Mouse (Mus musculus): ENCODE data around the gene Zgpat.

Zgpat gene

DNA sequence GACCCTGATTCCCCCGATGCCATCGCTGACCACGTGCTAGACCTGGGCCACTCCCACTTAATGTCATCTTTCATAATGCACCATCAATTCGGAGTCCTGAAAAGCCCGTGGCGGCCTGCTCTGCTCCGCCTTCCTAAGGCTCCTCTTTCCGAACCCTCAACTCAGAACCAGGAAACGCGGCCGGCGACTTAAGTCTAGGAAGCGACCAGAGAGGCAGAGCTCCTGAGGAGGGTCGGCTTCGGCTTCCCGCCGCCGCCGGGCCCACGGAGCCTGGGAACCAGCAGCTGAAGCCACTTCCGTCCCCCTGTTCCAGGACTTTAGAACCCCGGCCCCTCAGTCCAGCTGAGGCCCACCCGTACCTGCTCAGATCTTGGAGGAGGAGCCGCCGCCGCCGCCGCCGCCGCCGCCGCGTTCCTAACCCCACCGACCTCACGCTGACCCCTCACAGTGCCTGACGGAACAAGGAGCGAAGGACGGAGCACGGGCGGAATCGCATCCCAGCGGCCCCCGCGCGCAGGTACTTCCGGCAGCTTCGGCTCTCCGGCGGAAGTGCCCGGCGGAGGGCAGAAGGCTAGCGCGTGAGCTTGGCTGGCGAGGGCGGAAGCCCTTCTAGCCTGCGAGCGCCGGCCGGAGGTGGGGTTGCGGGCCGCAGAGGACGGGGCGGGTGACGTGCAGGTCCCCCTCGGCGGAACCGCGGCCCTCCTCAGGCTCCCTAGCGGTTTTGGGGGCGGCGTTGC is at the start of gene Zgpat, which contains the start of gene Arfrp1:
Zgpat (plus strand) TSS at position 69 of the 737 bp plus-strand sequence.
Arfrp1 (minus strand) TSS at position 545 of the 737 bp plus-strand sequence.
- DNase-seq (ENCODE audit: low spot score) = peak; percentile 70

GRCm38 (mm10) chr2:181319248-181320102 is 45.3 kb upstream of the Zgpat start, which contains the start of gene Rtel1:
Gene Rtel1, plus strand, starts transcription at chr2:181319739.
- DNase-seq (ENCODE audit: low spot score) = peak; percentile 77

- no peak for DNase-seq (ENCODE audit: low spot score)
Observed at GRCm38 (mm10) chr2:181320103-181320499, 44.6 kb upstream of the Zgpat start.

DNA sequence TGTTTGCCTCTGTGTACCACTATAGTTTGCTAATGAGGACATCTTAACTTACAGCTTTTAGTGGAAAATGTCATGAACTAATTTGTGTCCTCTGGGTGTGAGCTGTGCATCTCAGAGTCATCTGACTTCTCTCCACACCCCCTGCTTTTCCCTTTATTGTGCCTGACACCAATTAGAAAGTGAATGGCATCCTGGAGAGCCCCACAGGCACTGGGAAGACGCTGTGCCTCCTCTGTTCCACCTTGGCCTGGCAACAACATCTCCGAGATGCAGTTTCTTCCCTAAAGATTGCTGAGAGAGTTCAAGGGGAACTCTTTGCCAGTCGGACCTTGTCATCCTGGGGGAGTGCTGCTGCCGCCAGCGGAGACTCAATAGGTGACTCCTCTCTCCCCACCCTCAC is 42.6 kb upstream of the Zgpat start:
- no peak for DNase-seq (ENCODE audit: low spot score)

GRCm38 (mm10) chr2:181326098-181326497 is 38.6 kb upstream of the Zgpat start:
- DNase-seq (ENCODE audit: low spot score) = no peak

GRCm38 (mm10) chr2:181332542-181332941 is 32.2 kb upstream of the Zgpat start:
- DNase-seq (ENCODE audit: low spot score) = no peak

DNA sequence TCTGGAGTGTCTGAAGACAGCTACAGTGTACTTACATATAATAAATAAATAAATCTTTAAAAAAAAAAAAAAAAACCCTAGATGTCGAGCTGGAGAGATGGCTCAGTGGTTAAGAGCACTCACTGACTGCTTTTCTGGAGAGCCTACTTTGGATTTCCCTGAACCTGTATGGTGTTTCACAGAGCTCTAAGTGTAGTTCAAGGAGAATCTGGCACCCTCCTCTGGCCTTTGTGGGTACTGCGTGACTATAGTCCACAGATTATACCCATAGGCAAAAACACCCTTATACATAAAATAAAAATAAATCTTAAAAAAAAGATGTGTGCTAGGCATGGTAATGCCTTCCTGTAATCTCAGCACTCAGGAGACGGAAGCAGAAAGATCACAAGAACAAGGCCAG is 30.7 kb upstream of the Zgpat start:
- DNase-seq (ENCODE audit: low spot score) = peak; percentile 34

GRCm38 (mm10) chr2:181340426-181340825 is 24.3 kb upstream of the Zgpat start:
- no peak for DNase-seq (ENCODE audit: low spot score)

GRCm38 (mm10) chr2:181342766-181343165 is 22.0 kb upstream of the Zgpat start:
- DNase-seq (ENCODE audit: low spot score) = no peak

DNA sequence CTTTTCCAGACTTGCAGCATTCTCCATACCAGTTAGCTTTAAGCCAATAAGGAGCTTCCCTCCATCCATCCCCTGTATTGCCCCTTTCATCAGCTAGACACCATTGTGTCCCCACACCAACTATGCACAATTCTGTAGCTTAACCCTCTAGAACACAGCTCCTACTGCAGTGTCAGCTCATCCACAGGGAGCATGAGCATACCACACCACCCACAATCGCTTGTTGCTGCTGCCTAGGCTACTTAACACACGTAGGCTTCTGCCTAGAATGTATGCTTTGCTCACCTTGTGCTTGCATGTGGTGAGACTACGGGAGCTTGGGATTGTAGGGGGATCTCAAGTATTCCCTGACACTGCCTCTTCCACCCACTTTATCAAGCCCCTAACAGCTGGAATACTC is 7.9 kb upstream of the Zgpat start:
- no peak for DNase-seq (ENCODE audit: low spot score)

DNA sequence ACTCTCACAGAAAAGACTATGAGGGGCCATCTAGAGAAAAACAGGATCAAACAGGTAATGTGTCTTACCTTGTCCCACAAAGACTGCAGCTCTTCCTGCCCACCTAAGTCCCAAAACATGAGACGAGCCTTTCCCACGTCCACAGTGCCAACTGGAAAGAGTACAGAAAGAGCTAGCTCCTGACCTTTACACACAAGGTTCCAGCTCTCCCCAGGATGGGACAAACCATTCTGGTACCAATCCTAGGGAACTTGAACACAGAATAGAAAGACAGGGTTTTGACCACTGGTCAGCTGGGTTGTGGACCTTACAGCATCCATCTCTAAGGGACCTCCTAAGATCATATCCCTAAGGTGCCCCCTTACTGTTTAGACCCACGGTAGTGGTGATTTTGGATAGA is 782 bp upstream of the Zgpat start:
- no peak for DNase-seq (ENCODE audit: low spot score)

- no peak for DNase-seq (ENCODE audit: low spot score)
Observed at GRCm38 (mm10) chr2:181364487-181364859, 255 bp upstream of the Zgpat start.

- no peak for DNase-seq (ENCODE audit: low spot score)
Observed at GRCm38 (mm10) chr2:181365655-181366075, 937 bp downstream of the Zgpat start.

DNA sequence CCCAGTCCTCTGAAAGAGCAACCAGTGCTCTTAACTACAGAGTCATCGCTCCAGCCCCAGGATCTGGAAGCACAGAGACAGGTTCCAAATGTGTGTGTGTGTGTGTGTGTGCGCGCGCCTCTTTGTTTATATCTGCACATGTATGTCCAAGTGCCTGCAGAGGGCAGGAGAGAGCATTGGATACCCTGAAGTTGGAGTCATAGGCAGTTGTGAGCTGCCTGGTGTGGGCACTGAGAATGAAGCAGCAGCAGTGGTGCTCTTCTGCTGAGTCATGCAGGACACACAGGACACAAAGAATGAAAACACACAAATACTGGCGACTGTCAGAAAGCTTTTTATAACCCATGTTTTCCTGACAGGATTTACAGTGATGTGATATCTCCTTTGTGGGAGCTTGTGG is 5.3 kb downstream of the Zgpat start:
- no peak for DNase-seq (ENCODE audit: low spot score)

GRCm38 (mm10) chr2:181375787-181376186 is 11.1 kb downstream of the Zgpat start:
- no peak for DNase-seq (ENCODE audit: low spot score)

- DNase-seq (ENCODE audit: low spot score) = no peak
Observed at GRCm38 (mm10) chr2:181377230-181377629, 12.5 kb downstream of the Zgpat start.

DNA sequence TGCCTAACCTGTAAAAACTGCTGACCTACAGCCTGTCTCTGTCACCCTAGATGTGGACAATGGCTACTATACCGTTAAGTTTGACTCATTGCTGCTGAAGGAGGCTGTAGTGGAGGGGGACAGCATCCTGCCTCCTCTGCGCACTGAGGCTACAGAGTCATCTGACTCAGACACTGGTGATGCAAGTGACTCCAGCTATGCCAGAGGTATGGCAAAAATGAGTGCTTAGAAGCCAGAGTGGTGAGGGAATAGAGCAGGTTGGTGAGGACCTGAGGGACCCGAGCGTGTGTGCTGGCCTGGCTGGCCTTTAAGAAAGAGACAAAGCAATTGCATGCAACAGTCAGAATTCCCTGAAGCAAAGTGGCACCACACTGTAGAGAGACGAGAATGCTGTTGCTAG is 14.0 kb downstream of the Zgpat start:
- DNase-seq (ENCODE audit: low spot score) = no peak

DNA sequence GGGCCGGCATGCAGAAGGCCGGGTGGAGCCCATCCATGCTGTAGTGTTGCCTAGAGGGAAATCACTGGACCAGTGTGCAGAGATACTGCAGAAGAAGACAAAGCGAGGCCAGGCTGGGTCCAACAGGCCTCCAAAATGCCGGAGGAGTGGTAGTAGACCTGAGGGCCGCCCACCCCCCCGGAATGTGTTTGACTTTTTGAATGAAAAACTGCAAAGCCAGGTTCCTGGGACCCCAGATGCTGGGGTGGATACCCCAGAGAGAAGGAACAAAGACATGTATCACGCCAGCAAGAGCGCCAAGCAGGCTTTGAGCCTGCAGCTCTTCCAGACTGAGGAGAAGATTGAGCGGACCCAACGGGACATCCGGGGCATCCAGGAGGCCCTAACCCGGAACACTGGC is 15.1 kb downstream of the Zgpat start, which contains the start of gene Lime1:
Lime1 (plus strand) TSS at position 301 of the 400 bp plus-strand sequence.
- DNase-seq (ENCODE audit: low spot score) = no peak

DNA sequence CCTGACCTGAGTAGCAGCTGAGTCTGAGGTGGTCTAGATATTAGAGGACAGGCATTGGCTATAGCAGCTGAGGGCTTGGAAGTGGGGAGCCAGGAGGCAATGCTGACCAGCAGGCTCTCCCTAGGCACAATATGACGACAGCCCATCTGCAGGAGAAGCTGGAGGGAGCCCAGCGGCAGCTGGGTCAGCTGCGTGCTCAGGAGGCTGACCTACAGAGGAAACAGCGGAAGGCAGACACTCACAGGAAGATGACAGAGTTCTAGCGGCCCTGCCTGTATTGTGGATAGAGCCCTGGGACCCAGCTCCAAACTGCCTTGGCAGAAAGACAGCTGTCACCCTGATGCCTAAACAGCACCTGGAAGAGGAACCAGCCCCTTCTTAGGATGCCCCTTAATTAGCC is 15.5 kb downstream of the Zgpat start:
- no peak for DNase-seq (ENCODE audit: low spot score)

DNA sequence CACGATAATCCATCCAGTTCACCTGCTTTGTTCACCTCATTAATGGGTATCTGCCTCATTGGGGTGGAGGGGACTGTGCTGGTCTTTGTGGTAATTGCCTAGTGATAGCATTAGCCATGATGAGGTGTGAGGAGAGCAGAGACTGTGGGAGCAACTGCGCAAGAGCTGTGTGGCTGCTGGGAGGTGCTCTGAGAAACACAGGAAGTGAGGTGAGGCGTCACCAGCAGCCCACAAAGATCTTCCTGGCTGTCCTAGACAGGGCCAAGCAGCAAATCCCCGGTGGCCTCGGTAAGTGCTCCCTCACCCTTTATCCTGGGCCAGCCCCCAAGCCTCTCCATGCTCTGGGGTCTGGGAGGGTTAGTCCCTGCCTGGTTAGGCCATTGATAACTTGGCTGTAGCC is 16.4 kb downstream of the Zgpat start:
- no peak for DNase-seq (ENCODE audit: low spot score)

DNA sequence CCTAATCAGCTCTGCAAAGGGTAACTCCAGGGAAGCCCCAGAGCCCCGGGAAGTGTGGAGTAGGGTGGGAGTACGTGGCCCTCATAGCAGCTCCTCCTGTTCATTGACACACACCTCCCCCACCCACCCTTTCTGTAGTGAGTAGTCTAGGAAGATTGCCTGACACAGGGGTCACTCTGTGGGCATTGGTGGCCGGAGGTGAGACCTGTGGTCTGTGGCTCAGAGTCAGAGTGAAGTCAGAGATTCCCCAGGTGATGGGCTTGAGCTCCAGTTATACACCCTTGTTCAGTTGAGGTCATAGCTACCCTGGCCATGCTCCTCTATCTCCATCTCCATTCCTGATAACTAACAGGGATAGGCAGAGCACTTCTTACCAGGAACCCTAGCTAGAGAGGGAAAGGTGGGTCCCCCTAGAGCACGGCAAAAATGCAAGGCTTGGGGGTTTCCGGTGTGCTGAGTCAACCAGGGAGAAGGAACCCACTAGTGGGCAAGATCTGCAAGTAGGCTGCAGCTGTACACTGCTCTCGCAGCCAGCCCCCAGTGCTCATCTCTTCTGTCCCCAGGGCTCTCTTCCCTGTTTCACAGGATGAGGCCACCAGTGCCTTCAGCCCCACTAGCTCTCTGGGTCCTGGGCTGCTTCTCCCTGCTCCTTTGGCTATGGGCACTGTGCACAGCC is 17.0 kb downstream of the Zgpat start:
- DNase-seq (ENCODE audit: low spot score) = no peak

GRCm38 (mm10) chr2:181384463-181384862 is 19.7 kb downstream of the Zgpat start:
- DNase-seq (ENCODE audit: low spot score) = no peak
